Mouse (Mus musculus) lung, postnatal 36 days (tissue): ENCODE results near the gene Whrn.

ENCODE experiments used
- DNase-seq: peaks from one replicate; pipeline ENCODE4 v3.0.0; 2022; ENCODE audit warnings: mixed read lengths

The Whrn gene

GRCm38 (mm10) chr4:63404205-63404604, 91.6 kb downstream of the Whrn start:
- peak; percentile 65 for DNase-seq

DNA sequence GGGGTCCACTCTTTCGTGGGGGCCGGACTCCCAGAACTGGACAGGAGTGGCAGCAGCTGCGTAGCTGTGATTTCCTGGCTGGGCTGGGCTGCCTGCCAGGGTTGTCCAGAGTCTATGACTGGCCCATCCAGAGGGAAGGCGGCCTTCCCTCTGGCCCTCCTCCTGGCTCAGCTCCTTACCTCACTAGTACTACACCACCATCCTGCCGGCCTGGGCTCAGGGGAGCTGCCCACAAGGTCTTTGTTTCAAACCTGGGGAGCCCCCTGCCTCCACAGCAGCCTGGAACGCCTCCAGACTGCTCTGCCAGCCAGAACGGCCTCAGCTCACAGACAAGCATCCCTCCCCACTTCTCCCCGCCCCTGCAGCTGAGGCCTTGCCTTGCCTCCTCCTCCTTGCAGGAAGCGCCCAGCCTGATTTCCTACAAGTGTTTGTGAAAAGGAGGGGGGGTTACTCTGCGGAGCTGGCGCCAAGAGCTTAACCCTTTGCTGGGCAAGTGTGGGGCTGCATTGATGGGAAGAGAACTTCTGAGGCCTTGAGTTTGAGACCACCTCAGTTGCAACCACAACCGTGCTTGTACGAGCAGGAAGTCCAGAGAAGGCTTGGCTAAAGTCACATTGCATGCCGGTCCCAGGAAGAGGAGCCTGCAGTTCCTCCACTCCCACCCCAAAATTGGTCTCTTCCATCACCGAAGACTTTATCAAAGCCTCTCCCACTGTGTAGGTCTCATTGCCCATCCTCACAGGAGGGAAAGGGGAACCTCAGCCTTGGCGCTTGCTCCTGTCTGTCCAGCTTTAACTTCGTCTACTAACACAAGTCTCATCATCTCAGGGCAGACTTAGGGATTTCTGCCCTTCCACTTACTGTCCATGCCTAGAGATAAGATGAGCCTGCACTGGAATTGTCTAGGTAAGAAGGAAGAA, 92.5 kb downstream of the Whrn start, which contains the start of gene Akna:
TSS of gene Akna (minus strand) at position 315 of the 920 bp plus-strand sequence.
- DNase-seq: peak; percentile 96

DNA sequence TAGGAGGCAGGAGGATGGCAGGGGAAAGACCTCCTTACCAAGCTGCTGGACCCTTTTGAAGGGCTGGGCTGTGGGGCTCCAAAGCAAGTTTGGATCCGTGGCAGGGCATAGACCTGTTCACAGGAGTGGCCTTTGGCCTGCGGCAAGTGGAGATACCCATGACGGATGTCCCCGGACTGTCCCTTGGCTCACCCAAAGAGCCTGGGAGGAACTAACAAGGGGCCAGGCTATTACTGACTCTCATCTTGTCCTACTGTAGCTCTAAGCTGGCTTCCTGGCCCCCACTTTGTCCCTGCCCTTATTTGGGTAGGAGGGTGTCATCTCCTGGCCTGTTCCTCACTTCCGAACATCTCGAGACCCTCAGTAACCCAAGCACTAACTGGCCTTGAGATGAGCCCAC, 93.2 kb downstream of the Whrn start:
- DNase-seq: peak; percentile 63

DNA sequence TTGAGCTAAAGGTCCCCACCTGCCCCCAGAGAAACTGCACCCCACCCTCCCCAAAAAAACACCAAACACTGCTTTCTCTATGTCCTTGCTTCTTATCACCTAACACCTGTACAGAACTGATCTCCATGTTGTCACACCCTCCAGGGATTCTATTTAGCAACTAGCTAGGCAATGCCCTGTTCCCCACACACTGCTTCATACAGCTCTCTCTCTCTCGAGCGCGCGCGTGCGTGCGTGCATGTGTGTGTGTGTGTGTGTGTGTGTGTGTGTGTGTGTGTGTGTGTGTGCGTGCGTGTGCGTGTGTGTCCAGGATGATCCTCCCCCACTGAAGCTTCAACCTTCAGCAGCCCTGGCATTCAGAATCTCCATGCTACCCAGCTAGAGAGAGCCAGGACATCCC, 93.7 kb downstream of the Whrn start:
- DNase-seq: peak; percentile 15

DNA sequence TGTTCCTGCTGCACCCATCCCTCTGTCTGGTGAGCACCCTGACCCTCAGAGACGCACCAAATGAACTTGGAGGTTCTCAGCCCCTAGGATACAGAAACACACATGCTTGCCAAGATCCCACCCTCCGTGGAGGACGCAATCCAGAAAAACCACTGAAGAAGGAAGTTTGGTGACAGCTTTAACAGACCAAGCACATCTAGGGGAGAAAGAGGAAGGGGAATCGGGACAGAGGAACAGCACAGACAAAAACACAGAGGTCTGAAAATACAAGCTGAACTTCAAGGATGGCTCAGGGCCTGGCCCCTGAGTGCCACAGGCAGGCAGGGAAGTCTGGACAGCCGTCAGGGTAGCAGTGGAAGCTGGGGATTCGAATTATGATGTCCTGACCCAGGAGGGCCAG, 94.2 kb downstream of the Whrn start:
- peak; percentile 44 for DNase-seq

DNA sequence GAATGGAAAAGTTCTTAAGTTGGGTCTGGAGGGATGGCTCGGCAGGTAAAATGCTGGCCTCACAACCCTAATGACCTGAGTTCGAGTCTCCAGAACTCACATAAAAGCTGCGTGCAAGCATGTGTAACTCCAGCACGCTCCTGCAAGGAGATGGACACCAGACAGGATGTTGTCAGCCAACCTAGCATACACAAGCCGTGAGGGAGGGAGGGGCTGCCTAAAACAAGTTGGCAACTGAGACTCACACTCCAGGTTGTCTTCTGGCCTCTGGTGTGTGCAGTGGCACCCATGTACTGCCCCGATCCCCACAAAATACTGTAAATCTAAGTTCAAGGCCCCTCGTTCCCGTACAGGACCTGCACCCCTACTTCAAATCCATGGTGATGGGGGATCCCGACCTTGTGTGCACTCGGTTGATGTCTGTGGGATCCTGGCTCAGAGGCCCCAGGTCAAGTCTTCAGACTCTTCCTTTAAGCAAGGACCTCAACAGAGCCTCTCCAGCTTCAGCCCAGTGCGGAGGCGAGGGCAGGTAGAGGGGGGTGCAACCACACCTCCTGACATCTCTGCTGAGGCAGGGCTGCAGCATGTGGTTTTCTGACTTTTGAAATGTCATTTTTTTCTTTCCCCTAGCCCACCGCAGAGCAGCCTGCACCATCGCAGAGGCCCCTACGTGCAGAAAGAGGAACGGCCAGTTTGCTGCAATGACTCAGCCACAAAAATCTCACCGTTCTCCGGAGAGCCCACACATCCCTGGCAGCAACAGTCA, 95.1 kb downstream of the Whrn start:
- DNase-seq: peak; percentile 53

DNA sequence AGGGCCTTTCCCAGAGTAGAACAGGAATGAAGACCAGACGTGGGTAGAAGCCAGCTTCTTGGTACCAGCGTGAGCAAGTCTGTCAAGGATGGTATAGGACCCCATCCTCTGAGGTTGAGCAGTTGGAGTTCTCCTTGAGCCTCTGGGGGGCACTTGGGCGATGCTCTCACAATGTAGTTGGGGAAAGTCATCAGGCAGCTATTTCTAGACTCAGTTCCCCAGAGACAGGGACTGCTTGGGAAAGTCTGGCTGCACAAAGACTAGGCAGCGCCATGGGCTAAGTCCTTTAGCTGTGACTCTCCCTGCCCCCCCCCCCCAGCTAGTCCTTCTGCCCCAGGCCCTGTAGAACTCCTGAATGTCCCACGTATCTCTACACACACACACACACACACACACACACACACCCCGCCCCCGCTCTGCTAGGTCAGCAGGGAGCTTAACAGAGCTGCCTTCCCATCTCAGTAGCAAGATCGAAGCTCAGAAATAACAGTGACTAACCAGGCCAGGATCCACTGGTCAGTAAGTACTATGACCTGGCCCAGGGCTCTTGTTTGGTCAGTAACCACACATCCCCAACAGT, 96.0 kb downstream of the Whrn start:
- DNase-seq: peak; percentile 9

DNA sequence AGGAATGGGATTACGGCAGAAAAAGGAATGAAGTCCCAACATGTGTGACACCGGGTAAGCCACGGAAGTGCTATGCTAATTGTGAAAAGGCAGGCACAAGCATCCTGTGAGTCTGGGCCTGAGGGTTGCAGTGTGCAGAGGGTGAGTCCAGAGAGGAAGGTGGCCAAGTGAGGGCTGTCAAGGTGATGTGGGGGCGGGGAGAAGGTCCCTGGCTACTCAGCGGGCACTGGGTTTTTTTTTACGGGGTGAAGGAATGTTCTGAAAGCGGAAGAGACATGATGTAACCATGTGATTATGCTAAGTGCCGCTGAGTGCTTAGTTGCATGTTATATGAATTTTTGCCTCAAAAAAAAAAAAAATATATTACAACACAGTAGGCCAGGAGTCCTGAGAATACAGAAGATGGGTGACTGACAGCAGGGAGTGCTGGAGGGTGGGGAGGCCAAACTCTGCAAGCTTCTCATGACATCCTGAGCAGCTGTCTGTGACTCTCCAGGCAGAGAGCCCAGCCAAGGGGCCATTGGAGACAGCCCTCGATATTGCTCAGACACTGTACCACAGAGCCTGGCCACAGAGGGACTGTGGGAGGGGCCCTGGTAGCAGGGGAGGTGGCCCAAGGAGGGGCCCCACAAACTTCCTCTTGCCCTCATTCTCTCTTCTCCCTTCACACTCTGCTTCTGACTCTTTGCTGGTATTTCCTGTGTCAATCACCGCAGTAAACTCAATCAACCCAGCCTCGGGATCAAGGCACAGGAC, 96.8 kb downstream of the Whrn start:
- peak; percentile 82 for DNase-seq

- no peak for DNase-seq
Observed at GRCm38 (mm10) chr4:63397981-63398537, 97.7 kb downstream of the Whrn start.

GRCm38 (mm10) chr4:63391322-63391721, 104.5 kb downstream of the Whrn start:
- DNase-seq: no peak

- no peak for DNase-seq
Observed at GRCm38 (mm10) chr4:63389887-63390528, 105.8 kb downstream of the Whrn start.

DNA sequence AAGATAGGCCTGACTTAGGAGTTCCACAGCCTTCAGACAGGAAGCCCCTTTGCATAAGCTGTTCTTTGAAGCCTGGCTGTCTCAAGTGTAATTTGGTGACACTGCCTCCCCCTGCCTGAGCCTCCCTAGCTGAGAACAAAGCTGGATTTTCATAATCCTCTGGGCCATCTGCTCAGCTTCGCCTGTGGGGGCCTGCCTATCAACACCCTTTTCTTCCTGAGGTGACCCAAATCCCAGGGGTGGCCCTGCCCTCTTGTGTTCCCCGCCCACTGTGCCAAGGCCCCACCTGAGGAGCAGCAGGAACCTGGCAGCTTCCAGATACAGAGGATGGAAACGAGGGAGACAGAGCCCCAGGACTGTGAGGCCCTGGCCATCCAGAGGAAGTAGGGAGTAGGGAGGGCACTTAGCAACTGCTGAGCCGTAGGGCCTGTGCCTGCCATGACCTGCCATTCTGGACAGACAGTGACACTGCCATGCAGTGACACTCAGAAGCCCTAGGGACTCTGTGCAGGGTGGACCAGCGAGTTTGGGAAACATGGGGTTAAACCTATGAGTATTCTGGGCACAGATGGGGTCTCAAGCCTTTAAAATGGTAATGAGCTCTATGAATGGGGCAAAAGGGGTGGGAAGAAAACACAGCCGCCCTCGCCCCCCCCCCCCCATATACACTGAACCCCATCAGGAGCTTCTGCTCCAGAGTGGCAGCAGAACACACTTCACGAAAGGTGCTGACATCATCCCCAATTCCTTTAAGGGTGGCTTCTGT, 106.5 kb downstream of the Whrn start:
- DNase-seq: no peak

GRCm38 (mm10) chr4:63388029-63388428, 107.8 kb downstream of the Whrn start:
- DNase-seq: no peak

DNA sequence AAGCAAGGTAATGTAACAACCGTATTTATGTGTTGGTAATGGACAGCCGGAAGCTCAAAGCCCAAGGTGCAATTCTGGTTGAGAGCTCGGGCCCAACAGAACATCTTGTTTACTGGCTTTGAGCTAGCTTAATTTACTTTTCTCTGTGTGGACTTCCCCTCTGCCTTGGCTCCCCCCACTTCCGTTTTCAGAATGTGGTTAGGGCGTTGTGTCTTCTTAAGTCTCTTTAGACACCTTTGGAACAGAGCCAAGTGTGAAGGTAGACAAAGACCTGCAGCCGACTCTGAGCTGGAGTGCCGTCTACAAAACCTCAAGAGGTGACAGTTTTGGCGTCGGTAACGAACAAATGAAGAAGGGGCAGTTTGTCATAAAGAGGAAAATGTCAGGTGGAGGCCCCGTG, 110.0 kb downstream of the Whrn start:
- peak; percentile 84 for DNase-seq

- no peak for DNase-seq
Observed at GRCm38 (mm10) chr4:63385253-63385652, 110.5 kb downstream of the Whrn start.

- DNase-seq: no peak
Observed at GRCm38 (mm10) chr4:63384262-63384661, 111.5 kb downstream of the Whrn start.

DNA sequence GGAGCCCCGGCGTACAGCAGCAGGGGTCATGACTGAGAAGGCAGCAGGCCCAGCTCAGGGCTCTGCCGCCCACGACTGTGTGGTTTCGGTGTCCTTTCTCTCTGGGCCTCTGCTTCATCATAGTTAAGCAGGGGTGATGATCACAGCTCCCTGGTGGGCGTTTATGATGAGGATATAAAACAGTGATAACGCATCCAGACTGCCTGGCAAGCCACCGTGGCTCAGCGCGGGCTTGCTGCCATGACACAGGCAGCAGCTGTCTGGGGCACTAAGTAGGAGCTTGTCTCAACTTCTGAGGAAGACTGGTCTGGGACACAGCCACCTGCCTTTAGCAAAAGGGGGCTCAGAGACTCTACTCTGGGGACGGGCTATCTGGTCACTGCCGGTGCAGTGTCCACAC, 112.3 kb downstream of the Whrn start:
- DNase-seq: no peak

GRCm38 (mm10) chr4:63382676-63383369, 113.0 kb downstream of the Whrn start:
- DNase-seq: no peak

GRCm38 (mm10) chr4:63377483-63377882, 118.3 kb downstream of the Whrn start:
- DNase-seq: no peak

DNA sequence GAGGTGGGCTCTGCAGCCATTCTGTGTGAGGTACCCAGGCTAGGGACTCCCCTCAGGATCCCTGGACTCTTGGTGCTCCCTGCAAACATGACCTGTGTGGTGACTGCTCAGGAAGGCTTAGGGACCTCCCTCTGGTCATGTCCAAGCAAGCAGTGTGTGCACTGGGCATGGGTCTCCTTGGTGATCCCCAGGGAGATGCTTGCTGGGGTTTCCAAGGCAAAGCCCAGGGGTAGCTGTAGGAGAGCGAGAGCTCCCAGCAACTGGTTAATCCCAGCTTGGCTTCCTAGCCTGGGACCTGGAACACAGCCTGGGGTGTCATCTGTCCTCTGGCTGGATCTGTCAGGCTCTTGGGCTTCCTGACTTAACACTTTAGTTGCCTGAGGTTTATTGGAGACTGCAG, 120.4 kb downstream of the Whrn start:
- DNase-seq: no peak
